Mouse (Mus musculus): ENCODE measurements at regions not wholly inside any gene's neighbourhood (a gene's known extent, or its start where the extent isn't known, plus 50 kb on each side); places are given as distances from the start of the nearest gene placed in this dataset.
A peak's percentile ranks its signal among the peaks of the same experiment; 100 is the strongest.
"Not testable (repeated sequence)": the region's sequence is repeated elsewhere in the genome, so short reads cannot be mapped to it uniquely, and the experiment has no call there.

DNA sequence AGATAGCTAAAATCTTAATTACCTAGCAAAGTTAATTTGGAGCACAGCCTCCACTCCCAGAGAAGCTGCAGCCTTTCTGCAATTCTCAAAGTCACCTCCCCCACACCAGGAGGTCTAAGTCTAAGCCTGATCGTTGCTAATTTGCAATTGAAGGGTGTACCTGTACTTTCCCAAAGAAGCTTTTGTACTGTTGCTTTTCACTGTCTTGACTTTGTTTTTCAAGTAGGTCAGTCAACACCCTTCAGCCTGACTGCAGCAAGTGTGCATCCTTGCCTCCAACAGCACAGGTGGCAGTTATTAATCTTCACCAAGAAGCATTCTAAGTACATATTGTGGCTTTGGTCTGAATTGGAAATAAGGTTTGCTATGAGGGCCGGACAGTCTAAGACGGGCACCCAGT lies 91.7 kb upstream of the Slc22a30 start:
- DNase-seq = not testable (repeated sequence)

DNA sequence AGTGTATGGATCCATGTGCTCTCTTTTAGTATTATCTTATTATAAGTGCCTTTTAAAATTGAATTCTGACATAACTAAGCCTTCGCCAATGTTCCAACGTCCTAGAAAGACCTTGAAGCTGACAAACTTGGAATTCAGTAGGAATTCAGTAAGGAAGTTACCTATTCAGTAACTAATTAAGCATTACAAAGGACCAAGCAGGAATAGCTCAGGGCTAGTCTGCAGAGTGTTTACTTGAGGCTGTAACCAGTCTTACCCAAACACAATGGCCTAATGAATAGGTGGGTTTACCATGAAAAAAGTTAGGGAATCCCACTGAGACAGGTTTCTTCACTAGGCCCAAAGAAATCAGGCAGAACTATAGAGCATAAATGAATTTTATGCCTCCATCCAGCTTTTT lies 92.6 kb upstream of the Slc22a30 start:
- DNase-seq = not testable (repeated sequence)

DNA sequence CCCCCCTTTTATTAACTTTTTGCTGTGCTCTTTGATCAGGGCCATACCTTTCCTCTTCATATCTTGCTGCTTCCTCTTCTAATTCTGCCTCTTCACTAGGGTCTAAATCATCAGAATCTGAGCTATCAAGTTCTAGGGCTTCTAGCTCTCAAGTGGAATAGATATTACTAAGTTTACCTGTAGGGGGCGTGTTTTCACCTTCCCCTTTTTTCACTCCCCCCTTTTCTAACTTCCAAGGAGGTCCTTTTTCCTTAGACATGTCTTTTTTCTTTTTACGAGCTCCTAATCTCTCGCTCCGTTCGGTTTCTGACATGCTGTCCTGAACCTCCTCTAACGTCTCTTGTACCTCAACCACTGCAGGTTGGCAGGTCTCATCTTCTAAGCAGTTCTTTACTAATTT lies 73.3 kb upstream of the Slc22a8 start:
- DNase-seq = not testable (repeated sequence)

DNA sequence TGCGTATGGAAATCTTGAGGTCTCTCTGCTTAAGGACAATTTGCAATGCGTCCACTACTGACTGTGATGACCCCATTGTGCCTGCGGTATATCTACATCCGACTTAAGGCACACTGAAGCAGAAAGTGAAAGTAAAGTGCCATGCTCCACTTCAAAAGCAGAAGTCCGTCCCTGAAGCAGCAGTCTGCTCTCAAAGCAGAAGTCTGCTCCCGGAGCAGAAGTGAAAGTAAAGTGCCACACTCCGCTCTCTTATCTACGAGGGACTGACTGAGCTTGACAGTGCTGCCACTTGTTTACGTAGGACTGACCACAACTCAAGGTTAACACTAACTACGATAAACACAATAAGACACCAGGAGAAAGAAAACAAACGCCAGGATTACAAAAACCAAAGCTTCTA lies 72.8 kb upstream of the Slc22a8 start:
- peak; percentile 62 to 69 for DNase-seq

DNA sequence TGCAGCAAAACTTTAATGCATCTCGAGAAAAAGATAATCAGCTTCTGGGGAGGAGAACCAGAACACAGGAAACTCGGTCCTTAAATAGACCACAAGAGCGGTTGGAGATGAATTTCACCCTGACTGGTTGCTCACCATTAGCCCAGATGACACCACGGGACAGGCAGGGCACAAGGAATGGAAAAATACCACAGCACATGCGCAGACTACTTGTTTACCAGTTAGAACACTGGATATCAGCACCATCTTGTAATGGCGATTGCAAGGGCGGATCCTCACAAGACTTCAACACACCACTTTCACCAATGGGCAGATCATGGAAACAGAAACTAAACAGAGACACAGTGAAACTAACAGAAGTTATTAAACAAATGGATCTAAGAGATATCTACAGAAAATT lies 72.1 kb upstream of the Slc22a8 start:
- peak; percentile 12 to 32 for DNase-seq

- no peak for DNase-seq
Measured at GRCm38 (mm10) chr19:8534597-8534996, 56.5 kb upstream of the Slc22a8 start.

DNA sequence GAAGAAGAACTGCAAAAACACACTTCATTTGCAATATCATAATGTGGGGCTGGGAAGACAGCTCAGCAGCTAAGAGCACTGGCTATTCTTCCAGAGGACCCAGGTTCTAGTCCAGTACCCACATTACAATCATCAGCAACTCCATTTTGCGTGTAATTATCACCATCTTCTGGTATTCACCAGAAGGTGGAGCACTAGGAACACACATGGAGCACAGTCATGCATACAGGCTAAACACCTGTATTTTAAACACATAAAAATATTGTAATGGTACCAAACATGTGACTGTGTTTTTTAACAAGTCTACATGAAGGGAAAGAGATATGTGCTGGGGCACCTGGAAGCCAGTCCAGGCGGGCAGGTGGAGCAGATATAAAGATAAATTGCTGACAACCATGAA lies 55.0 kb upstream of the Slc22a8 start:
- no peak for DNase-seq

Data from lung, adult 18-20 months (tissue).